Mouse (Mus musculus): ENCODE results near the gene Vash1. TPM values are rescaled to one million over a fixed set of nuclear protein-coding genes. Genes with fewer than 3 reads are reported as not detected.

Gene Vash1
- total RNA-seq, 4 experiments from 2014 or later, result 6.6 to 16.3 (median 13.3) TPM

- no peak for DNase-seq (ENCODE audit: low spot score)
Observed at GRCm38 (mm10) chr12:86682178-86682577, 3.7 kb downstream of the Vash1 start.

GRCm38 (mm10) chr12:86683698-86684097, 5.2 kb downstream of the Vash1 start:
- no peak for DNase-seq (ENCODE audit: low spot score)

DNA sequence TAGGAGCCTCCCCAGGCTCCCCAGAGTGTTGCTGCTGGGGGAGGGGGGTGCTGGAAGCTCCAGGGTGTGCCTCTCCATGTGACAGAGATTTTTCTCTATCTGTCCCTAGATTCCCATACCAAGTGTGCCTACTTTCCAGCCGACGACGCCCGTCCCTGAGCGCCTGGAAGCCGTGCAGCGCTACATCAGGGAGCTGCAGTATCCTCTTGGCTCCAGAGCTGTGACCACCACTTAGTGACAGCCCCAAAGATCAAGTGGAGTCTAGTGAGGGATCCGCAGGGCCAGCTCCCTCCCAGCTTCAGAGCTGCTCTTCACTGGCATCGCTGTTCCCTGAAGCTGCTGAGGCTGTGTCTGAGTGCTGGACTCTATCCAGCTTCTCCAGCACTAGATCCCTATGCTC, 6.8 kb downstream of the Vash1 start:
- DNase-seq (ENCODE audit: low spot score), result no peak

- no peak for DNase-seq (ENCODE audit: low spot score)
Observed at GRCm38 (mm10) chr12:86686551-86687330, 8.2 kb downstream of the Vash1 start.

GRCm38 (mm10) chr12:86687445-86687955, 9.0 kb downstream of the Vash1 start:
- DNase-seq (ENCODE audit: low spot score), result no peak

GRCm38 (mm10) chr12:86687971-86688573, 9.6 kb downstream of the Vash1 start:
- no peak for DNase-seq (ENCODE audit: low spot score)

DNA sequence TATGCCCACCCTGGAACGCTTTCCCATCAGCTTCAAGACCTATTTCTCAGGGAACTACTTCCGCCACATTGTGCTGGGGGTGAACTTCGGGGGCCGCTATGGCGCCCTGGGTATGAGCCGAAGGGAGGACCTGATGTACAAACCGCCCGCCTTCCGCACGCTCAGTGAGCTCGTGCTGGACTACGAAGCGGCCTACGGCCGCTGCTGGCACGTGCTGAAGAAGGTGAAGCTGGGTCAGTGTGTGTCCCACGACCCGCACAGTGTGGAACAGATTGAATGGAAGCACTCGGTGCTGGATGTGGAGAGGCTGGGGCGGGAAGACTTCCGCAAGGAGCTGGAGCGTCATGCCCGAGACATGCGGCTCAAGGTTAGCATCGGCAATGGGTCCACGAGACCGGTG, 10.4 kb downstream of the Vash1 start:
- no peak for DNase-seq (ENCODE audit: low spot score)

- no peak for DNase-seq (ENCODE audit: low spot score)
Observed at GRCm38 (mm10) chr12:86690700-86691485, 12.4 kb downstream of the Vash1 start.

- no peak for DNase-seq (ENCODE audit: low spot score)
Observed at GRCm38 (mm10) chr12:86692471-86693356, 14.2 kb downstream of the Vash1 start.

DNA sequence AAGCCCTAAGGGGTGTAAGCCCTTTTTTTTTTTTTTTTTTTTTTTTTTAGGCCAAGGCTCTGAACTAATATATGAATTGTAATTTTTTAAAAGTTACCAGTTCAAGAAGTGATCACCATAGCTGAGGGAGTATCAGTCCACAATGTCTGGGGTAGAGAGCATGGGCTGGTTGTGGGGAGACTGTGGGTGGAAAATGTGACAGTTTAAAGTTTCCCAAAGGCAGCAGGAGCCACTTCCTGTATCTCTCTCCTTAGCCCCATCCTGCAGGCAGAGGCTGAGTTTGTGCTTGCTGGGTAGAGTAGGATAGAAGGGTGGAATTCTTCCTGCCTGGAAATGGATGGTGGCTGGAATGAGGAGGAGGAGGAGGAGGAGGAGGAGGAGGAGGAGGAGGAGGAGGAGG, 14.9 kb downstream of the Vash1 start:
- DNase-seq (ENCODE audit: low spot score), result no peak

DNA sequence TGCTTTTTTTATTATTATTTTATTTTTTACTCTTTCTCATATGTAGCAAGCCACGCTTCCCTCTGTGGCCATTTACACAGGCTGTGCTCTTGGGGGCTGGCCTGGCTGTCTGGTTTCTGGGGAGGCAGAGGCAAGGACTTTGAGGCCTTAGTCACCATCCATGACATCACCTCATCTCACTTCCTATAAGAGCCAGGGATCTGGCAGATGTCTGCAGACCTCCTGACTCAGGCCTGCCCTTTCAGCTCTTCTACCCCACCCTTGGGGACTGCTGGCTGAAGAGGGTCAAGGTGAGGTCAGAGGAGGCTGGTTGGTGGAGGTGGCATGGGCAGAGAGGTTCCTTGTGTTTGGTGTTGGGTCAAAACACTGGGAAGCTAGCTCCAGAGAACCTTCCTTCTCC, 15.9 kb downstream of the Vash1 start:
- DNase-seq (ENCODE audit: low spot score), result no peak

DNA sequence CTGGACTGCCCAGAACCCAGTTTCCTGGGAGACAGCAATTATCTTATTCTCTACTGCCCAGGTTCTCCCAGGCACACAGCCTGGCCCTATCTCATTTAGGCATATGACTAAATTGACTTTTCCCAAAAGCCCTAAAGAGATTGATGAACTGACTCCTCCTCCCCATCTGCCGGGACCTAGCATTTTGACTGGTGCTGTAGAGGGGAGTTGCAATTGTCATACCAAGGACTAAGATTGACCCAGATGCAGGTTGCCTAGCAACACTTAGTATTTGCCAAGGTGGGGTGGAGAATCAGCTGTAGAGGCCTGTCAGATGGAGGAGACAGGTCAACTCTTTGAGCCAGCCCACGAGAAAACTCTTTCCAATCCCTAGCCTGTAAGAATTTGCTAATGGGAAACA, 19.5 kb downstream of the Vash1 start:
- no peak for DNase-seq (ENCODE audit: low spot score)

DNA sequence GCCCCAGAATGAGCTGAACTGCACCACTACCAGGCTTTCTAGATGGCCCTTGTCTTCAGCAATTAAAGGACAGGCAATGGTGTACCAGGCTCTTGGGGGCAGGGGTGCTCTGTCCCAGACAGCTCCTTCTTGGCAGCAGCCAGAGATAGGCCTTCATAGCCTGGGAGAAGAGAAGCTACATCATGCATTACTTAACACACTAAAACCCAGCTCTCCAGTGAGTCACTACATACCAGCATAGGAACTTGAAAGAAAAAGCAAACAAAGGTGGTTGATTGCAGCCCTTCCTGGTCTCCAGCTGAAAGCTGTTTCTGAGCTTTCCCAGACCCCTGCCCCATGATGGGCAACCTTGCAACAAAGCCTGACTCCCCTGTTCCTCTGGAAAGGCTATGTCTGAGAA, 20.0 kb downstream of the Vash1 start:
- no peak for DNase-seq (ENCODE audit: low spot score)

DNA sequence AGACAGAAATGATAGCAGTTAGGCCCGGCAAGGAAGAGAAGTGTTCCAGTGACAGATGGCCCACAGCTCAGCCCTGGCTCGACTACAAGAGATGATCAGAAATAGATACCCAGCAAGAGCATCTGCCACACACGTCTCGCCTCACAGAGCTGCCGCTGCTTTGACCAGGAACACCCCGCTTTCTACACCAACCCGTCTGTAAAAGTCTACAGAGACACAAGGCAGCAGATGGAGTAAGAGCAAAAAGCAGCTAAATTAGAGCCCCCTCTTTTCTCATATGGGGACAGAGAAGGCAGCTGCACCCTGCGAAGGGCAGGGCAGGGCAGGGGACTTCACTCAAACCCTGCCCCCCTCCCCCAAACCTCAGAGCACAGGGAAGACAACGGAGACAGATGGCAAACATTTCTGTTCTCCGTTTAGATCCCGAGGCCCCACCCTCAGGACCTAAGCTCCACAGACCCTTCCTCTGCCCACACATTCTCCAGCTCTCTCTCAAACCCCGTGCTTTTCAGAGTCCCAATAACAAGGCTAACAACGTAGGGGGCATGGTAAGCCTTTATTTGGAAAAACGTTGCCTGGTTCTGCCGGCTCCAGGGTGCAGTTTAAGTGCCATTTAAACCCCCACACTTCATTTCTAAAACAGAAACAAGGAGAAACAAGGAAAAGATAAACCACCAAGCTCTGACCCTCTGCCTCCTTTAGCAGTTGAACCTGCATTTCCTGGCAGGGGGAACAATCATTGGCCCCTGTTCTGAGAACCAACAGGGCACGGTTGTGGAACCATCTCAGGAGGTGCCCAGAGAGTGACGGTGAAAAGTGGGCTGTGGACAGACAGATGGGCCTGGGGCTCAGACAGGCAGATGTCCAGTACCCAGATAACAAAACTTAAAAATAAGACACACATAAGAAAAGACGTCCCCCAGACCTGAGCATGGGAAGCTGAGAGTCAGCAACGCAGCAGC, 21.7 kb downstream of the Vash1 start:
- no peak for DNase-seq (ENCODE audit: low spot score)

- no peak for DNase-seq (ENCODE audit: low spot score)
Observed at GRCm38 (mm10) chr12:86700927-86701310, 22.4 kb downstream of the Vash1 start.

- DNase-seq (ENCODE audit: low spot score), result no peak
Observed at GRCm38 (mm10) chr12:86701491-86701890, 23.0 kb downstream of the Vash1 start.

DNA sequence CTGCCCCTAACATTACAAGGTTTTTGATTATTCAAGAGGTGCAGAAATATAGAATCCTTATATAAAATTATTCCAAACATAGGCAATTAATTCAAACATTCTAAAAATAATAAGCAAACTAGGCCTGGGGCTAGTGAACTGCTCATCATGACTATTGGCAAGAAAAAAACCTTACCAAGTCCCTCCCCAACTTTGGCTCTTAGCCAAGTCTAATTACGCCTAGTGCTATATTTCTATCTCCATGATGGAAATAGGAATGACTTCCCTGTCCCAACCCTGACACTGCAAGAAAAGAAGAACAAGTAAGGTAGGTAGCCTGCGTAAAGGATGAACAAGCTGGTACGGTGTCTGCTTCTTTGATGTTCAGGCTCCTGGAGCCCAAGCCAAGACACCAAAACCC, 24.2 kb downstream of the Vash1 start:
- DNase-seq (ENCODE audit: low spot score), result no peak

- DNase-seq (ENCODE audit: low spot score), result no peak
Observed at GRCm38 (mm10) chr12:86705843-86706242, 27.3 kb downstream of the Vash1 start.

GRCm38 (mm10) chr12:86714026-86714425, 35.5 kb downstream of the Vash1 start:
- DNase-seq (ENCODE audit: low spot score), result no peak

DNA sequence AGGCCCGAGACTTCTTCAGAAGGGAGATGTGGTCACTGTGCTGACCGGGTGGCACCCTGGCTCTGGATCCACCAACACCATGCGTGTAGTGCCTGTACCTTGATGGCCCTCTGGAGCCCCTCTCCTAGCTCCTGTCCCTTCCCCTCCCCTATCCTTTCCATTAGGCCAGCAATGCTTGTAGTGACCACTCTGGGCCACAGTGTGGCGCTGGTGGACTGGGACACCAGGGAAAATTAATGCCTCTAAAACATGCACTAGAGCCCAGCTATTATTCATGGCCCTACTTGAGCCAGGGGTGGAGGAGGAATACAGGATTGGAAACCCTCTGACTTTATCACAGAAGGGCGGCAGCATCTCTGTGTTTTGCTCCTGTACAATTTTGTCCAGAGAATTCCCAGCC, 36.9 kb downstream of the Vash1 start:
- DNase-seq (ENCODE audit: low spot score), result peak; percentile 60
